Mouse (Mus musculus) myocyte (in vitro differentiated cells): Measurements from ENCODE around the gene Efcab5.

ENCODE experiments used
- CEBPB ChIP-seq: IDR thresholded peaks from 2 replicates; pipeline ENCODE4 v1.6.1; 2011; ENCODE audit warnings: mild to moderate bottlenecking, moderate library complexity; ENCODE audit not compliant: poor library complexity, insufficient read depth, severe bottlenecking
- MAX ChIP-seq: IDR thresholded peaks from one replicate; pipeline ENCODE4 v1.6.1; 2011; ENCODE audit warnings: low read depth, mild to moderate bottlenecking, control low read depth
- MYOD1 ChIP-seq, 3 experiments: IDR thresholded peaks; one replicate each; pipeline ENCODE4 v1.6.1; 2011; ENCODE audit warnings: control low read depth in 2 of 3, low read depth in 2 of 3, mild to moderate bottlenecking in 2 of 3, moderate library complexity in 1 of 3; ENCODE audit not compliant: insufficient read length in 2 of 3, control insufficient read depth in 1 of 3
- MYOG ChIP-seq, 3 experiments: IDR thresholded peaks; one replicate each; pipeline ENCODE4 v1.6.1; 2011; ENCODE audit warnings: control low read depth in 2 of 3, low read depth in 2 of 3, mild to moderate bottlenecking in 2 of 3; ENCODE audit not compliant: insufficient read length in 2 of 3, control insufficient read depth in 1 of 3, insufficient read depth in 1 of 3
- POLR2A ChIP-seq: IDR thresholded peaks from one replicate; pipeline ENCODE4 v1.6.1; 2011; ENCODE audit warnings: low read depth, mild to moderate bottlenecking, control low read depth, moderate library complexity; ENCODE audit not compliant: insufficient read length
- POLR2AphosphoS2 ChIP-seq: IDR thresholded peaks from one replicate; pipeline ENCODE4 v1.6.1; 2011; ENCODE audit warnings: low read depth, control low read depth; ENCODE audit not compliant: insufficient read length
- REST ChIP-seq: IDR thresholded peaks from one replicate; pipeline ENCODE4 v1.6.1; 2011; ENCODE audit warnings: mild to moderate bottlenecking, control low read depth, moderate library complexity; ENCODE audit not compliant: insufficient read depth, insufficient read length
- TCF12 ChIP-seq: IDR thresholded peaks from one replicate; pipeline ENCODE4 v1.6.1; 2011; ENCODE audit warnings: mild to moderate bottlenecking, control low read depth; ENCODE audit not compliant: poor library complexity, insufficient read depth, severe bottlenecking
- USF1 ChIP-seq: IDR thresholded peaks from one replicate; pipeline ENCODE4 v1.6.1; 2011; ENCODE audit warnings: low read depth, mild to moderate bottlenecking, control low read depth, moderate library complexity

DNA sequence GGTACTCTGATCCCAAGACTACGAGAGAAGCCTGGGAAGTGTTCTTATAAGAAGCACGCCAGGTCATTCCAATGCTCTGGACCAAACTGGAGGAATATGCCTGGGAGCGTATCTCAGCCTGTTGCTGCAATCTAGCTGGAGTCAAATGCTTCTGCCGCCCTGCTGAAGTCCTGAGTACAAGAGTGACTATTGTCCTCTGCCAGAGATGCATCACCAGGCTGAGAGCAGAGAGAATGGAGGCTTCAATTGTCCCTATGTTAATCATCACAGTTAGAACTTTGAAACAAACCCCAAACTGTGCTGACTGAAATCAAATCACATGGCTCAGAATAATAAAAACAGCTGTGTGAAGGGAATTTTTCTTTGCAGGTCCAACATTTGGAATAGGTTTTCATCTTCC is 15.0 kb downstream of the Efcab5 start:
- TF ChIP-seq POLR2A (no peak), TCF12 (no peak), USF1 (no peak), MYOD1 (IDR thresholded peaks at IDR 0.05; ENCODE audit: control insufficient read depth in 1 of 3, insufficient read length in 2 of 3, low read depth in 2 of 3) (no peak), MAX (no peak), POLR2AphosphoS2 (no peak), MYOG (IDR thresholded peaks at IDR 0.05; ENCODE audit: control insufficient read depth in 1 of 3, insufficient read depth in 1 of 3, insufficient read length in 2 of 3, low read depth in 2 of 3) (no peak), REST (no peak), CEBPB (no peak)
